Mouse (Mus musculus) kidney, embryonic 16.5 days (tissue): Measurements from ENCODE around the gene Acbd4. TPM values are rescaled to one million over a fixed set of nuclear protein-coding genes. Genes with fewer than 3 reads are reported as not detected.

Experiments used
- ATAC-seq: fragments of 200-750 bp; cut with Nextera tagmentation; 2 replicates; pipeline ENCODE4 v1.8.0; 2017; ENCODE audit warnings: moderate TSS enrichment; ENCODE audit not compliant: low FRiP score, low TSS enrichment
- H3K27ac ChIP-seq: fragments of 300-500 bp; sonication (generic); 2 replicates; pipeline ENCODE4 v1.5.1; 2014; ENCODE audit warnings: low read length
- H3K27me3 ChIP-seq: fragments of 300-500 bp; sonication (generic); 2 replicates; pipeline ENCODE4 v1.6.1; 2014; ENCODE audit warnings: low read length, control low read depth, mixed read lengths; ENCODE audit not compliant: insufficient read depth
- H3K36me3 ChIP-seq: fragments of 300-500 bp; sonication (generic); 2 replicates; pipeline ENCODE4 v1.6.1; 2014; ENCODE audit warnings: low read length, control low read depth, mixed read lengths; ENCODE audit not compliant: insufficient read depth
- H3K4me1 ChIP-seq: fragments of 300-500 bp; sonication (generic); 2 replicates; pipeline ENCODE4 v1.6.1; 2014; ENCODE audit warnings: low read length, control low read depth, mixed read lengths; ENCODE audit not compliant: insufficient read depth
- H3K4me2 ChIP-seq: fragments of 300-500 bp; sonication (generic); replicated peaks from 2 replicates; pipeline ENCODE4 v1.6.1; 2014; ENCODE audit warnings: low read depth, low read length
- H3K4me3 ChIP-seq: fragments of 300-500 bp; sonication (generic); 2 replicates; pipeline ENCODE4 v1.5.1; 2014; ENCODE audit warnings: mild to moderate bottlenecking, low read length
- H3K9ac ChIP-seq: fragments of 300-500 bp; sonication (generic); replicated peaks from 2 replicates; pipeline ENCODE4 v1.6.1; 2014; ENCODE audit warnings: low read length
- H3K9me3 ChIP-seq: fragments of 300-500 bp; sonication (generic); 2 replicates; pipeline ENCODE4 v1.6.1; 2016; ENCODE audit warnings: low read length, control low read depth
- WGBS: fragments of 180-500 bp; shearing (Covaris S2); extraction: QIAGEN DNeasy Blood & Tissue Kit; methylation state at CpG from one replicate; pipeline ENCODE4 v1.1.7; 2014; 5-methylcytosine and 5-hydroxymethylcytosine counted together
- polyA plus RNA-seq: library from polyadenylated mRNA; unstranded; fragments of >200 nt; fragmentation: Nextera tagmentation; extraction: Ambion mirVana; gene quantifications from 2 replicates; pipeline ENCODE4 v1.2.1, GENCODE M21; 2015

The Acbd4 gene
- polyA plus RNA-seq, 1 experiment from 2014 or later, result 28.7 TPM

GRCm38 (mm10) chr11:103080323-103081091 is 21.0 kb upstream of the Acbd4 start:
- Histone ChIP-seq H3K27me3 (peaks cover 12% of the 10 kb centered on the region), H3K4me3 (peak overlapping the region; percentile 44), H3K4me1 (peaks cover 14% of the 10 kb centered on the region), H3K9ac (peak overlapping the region; percentile 29), H3K4me2 (peak overlapping the region; percentile 60), H3K36me3 (no peaks in the 10 kb centered on the region), H3K9me3 (no peaks in the 10 kb centered on the region), H3K27ac (no peak overlapping the region)
- WGBS, result 5% methylated on average over 41 of the region's 43 CpGs
- peak; percentile 72 for ATAC-seq

GRCm38 (mm10) chr11:103081631-103082030 is 19.9 kb upstream of the Acbd4 start:
- peaks cover 14% of the 10 kb centered on the region for H3K4me1 ChIP-seq
- H3K36me3 ChIP-seq, result no peaks in the 10 kb centered on the region
- H3K9ac ChIP-seq, result no peak overlapping the region
- no peak overlapping the region for H3K27ac ChIP-seq
- H3K9me3 ChIP-seq, result no peaks in the 10 kb centered on the region
- no peak overlapping the region for H3K4me3 ChIP-seq
- H3K4me2 ChIP-seq, result no peak overlapping the region
- H3K27me3 ChIP-seq, result peaks cover 12% of the 10 kb centered on the region
- 66% methylated on average over 6 of the region's 6 CpGs for WGBS
- ATAC-seq, result no peak

- ATAC-seq, result no peak
- H3K36me3 ChIP-seq, result no peaks in the 10 kb centered on the region
- no peak overlapping the region for H3K4me3 ChIP-seq
- H3K27ac ChIP-seq, result no peak overlapping the region
- H3K27me3 ChIP-seq, result no peaks in the 10 kb centered on the region
- no peak overlapping the region for H3K9ac ChIP-seq
- H3K9me3 ChIP-seq, result no peaks in the 10 kb centered on the region
- WGBS, result 85% methylated on average over 7 of the region's 7 CpGs
- peaks cover 35% of the 10 kb centered on the region for H3K4me1 ChIP-seq
- H3K4me2 ChIP-seq, result no peak overlapping the region
Observed at GRCm38 (mm10) chr11:103093306-103093705, 8.2 kb upstream of the Acbd4 start.

GRCm38 (mm10) chr11:103093862-103094833 is 7.3 kb upstream of the Acbd4 start:
- H3K4me1 ChIP-seq, result peaks cover 41% of the 10 kb centered on the region
- H3K4me2 ChIP-seq, result no peak overlapping the region
- no peak overlapping the region for H3K9ac ChIP-seq
- H3K27me3 ChIP-seq, result no peaks in the 10 kb centered on the region
- 68% methylated on average over 20 of the region's 20 CpGs for WGBS
- no peak overlapping the region for H3K4me3 ChIP-seq
- H3K9me3 ChIP-seq, result no peaks in the 10 kb centered on the region
- H3K36me3 ChIP-seq, result no peaks in the 10 kb centered on the region
- H3K27ac ChIP-seq, result 0 out of 2 replicates have a peak overlapping the region, but pooled peaks have one; percentile 4
- peak; percentile 32; the same call in 1 of the 2 replicates for ATAC-seq

GRCm38 (mm10) chr11:103095107-103095670 is 6.3 kb upstream of the Acbd4 start:
- no peak overlapping the region for H3K9ac ChIP-seq
- H3K36me3 ChIP-seq, result no peaks in the 10 kb centered on the region
- no peak overlapping the region for H3K4me3 ChIP-seq
- ATAC-seq, result peak; percentile 10; the same call in 1 of the 2 replicates
- 52% methylated on average over 9 of the region's 9 CpGs for WGBS
- no peaks in the 10 kb centered on the region for H3K9me3 ChIP-seq
- H3K4me2 ChIP-seq, result no peak overlapping the region
- H3K4me1 ChIP-seq, result peaks cover 52% of the 10 kb centered on the region
- no peaks in the 10 kb centered on the region; the same call in 1 of the 2 replicates for H3K27me3 ChIP-seq
- 0 out of 2 replicates have a peak overlapping the region, but pooled peaks have one; percentile 4 for H3K27ac ChIP-seq

- Histone ChIP-seq H3K4me3 (no peak overlapping the region), H3K4me2 (no peak overlapping the region), H3K36me3 (no peaks in the 10 kb centered on the region), H3K9me3 (no peaks in the 10 kb centered on the region), H3K4me1 (peaks cover 58% of the 10 kb centered on the region), H3K27ac (no peak overlapping the region), H3K27me3 (no peaks in the 10 kb centered on the region; the same call in 1 of the 2 replicates), H3K9ac (no peak overlapping the region)
- WGBS, result 87% methylated on average over 6 of the region's 6 CpGs
- no peak for ATAC-seq
Observed at GRCm38 (mm10) chr11:103095801-103096200, 5.7 kb upstream of the Acbd4 start.

- Histone ChIP-seq H3K4me1 (peaks cover 66% of the 10 kb centered on the region), H3K27ac (peak overlapping the region; percentile 57)
- 23% methylated on average over 22 of the region's 22 CpGs for WGBS
Observed at GRCm38 (mm10) chr11:103096979-103097894, 4.2 kb upstream of the Acbd4 start.

GRCm38 (mm10) chr11:103098531-103099190 is 2.8 kb upstream of the Acbd4 start:
- Histone ChIP-seq H3K9ac (no peak overlapping the region), H3K4me2 (no peak overlapping the region), H3K27me3 (no peaks in the 10 kb centered on the region; the same call in 1 of the 2 replicates), H3K36me3 (no peaks in the 10 kb centered on the region), H3K27ac (0 out of 2 replicates have a peak overlapping the region, but pooled peaks have one; percentile 25), H3K4me3 (no peak overlapping the region), H3K9me3 (no peaks in the 10 kb centered on the region), H3K4me1 (peaks cover 75% of the 10 kb centered on the region)
- WGBS, result 38% methylated on average over 11 of the region's 11 CpGs
- no peak for ATAC-seq

More at GRCm38 (mm10) chr11:103096979-103097894, 4.2 kb upstream of the Acbd4 start:
- Histone ChIP-seq H3K36me3 (no peaks in the 10 kb centered on the region), H3K27me3 (no peaks in the 10 kb centered on the region; the same call in 1 of the 2 replicates), H3K9ac (peak overlapping the region; percentile 39; the same call in 1 of the 2 replicates), H3K4me3 (no peak overlapping the region), H3K4me2 (peak overlapping the region; percentile 36), H3K9me3 (no peaks in the 10 kb centered on the region)
- no peak for ATAC-seq
